Mouse (Mus musculus): ENCODE data around the gene Lrrc8c.
A peak's percentile ranks its signal among the peaks of the same experiment; 100 is the strongest.
"Not testable (repeated sequence)": the region's sequence is repeated elsewhere in the genome, so short reads cannot be mapped to it uniquely, and the experiment has no call there.

The Lrrc8c gene

DNA sequence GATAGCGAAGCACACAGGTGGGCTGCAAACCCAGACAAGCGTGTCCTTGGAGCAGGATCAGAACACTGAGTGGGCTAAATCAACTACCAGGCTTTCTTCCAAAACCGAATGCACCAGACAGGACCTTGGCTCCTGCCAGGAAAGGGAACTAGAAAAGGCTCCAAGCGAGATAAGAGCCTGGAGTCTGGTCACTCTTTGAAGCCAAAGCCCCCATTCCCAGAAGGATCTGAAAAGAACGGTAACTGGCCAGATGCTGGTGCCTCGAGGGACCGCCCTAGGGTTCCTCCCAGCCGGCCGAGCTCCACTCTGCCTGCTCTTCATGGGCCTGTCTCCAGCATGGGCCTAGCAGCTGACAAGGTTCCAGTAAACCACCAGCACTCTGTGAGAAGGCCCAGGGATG is 83.4 kb downstream of the Lrrc8c start:
- DNase-seq (ENCODE audit: low spot score): no peak

DNA sequence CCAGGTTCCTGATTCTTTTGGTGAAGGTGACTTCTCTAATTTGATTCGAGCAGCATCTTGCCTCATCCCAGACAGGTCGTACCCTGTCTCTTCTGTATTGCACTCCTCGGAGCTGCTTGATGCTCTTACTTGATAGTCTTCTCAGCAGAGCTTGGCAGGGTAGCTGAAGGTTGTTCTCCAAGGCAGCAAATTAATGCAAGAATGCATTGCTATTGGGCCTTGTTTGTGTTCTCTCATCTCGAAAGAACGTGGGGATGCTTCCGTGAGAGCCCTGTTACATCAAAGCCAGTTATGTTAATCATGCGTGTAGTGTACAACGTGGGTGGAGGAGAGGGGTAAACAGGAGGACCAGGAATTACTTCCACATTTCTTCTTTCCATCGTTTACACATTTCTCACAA is 86.5 kb downstream of the Lrrc8c start:
- DNase-seq (ENCODE audit: low spot score): no peak

DNA sequence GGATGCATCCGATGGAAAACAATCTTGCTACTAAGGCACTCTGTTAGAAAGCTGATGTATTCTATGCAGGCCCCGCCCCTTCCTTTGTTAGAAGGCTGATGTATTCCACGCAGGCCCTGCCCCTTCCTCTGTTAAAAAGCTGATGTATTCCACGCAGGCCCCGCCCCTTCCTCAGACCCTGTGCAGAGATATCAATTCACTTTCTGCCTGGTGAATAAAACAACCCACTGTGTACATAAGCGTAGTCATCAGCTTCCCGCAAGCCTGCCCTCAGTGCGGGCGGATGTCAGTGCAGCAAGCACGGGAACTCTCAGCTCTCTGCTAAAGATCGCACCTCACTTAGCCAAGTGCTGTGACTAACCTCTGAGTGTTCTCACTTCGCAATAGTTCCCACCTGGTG is 90.5 kb downstream of the Lrrc8c start:
- peak; percentile 61 for DNase-seq (ENCODE audit: low spot score)

DNA sequence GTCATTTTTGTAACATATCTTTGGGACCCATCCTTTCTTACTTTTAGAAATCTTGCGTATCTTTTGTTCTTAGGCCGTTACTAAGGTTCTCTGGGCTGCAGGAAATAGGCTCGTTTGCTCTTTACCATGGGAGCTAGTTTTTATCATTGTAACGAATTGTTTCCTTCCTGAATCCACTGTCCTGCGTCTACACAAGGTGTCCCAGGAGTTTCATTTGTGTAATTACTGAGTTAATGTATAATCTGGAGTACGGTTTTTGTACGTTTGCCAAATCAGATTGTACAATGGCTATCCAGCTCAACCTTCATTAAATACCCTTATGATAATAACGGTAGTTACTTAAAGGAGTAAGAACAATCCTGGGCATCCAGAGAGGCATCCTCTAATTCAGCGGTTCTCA is 93.8 kb downstream of the Lrrc8c start:
- no peak for DNase-seq (ENCODE audit: low spot score)

DNA sequence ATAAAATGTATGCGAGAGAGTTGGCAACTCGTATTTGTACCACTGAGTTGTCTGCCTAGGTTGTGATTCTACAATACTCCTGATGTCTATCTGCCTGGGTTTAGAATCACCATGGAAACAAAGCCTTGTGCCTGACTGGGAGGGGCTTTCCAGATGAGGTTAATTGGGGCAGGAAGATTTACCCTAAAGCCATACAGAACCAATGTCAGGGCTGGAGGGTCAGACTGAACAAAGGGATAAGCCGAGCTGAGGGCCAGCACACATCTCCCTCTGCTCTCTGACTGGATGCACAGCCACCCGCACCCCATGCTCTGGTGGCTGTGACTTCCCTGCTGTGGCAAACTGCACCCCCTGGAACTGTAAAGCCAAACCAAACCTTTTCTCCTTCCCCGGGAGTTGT is 94.8 kb downstream of the Lrrc8c start:
- DNase-seq (ENCODE audit: low spot score): peak; percentile 27

DNA sequence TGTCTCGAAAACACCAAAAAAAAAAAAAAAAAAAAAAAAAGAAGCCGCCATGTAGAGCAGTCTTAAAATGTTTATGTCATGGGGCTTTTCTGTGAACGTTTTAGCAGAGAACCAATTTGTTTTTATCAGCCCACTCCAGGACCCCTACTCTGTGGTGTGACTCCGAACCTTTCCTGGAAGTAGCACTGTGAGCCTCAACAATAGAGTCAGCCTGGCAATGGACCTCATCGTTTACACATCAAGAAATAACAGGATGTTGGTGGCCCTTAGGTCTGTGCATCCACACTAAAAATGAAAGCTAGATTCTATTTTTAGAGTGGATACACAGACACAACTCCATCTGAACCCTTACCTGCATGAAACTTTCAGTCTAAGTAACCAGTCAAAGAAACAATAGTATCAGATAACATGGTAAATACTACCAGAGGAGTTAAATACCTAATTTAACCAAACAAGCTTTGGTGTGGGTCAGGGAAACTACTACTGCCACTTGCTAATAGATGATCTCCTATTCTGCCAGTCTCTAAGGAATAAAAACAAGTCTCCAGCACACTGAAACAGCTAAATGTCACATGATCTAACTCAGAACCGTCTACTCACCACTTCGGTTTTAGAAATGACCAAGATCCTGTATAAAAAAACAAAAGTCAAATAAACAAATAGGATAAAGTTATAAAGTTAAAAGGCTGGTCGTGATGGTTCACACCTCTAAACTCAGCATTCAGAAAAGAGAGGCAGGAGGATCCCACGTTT is 95.7 kb downstream of the Lrrc8c start:
- no peak for DNase-seq (ENCODE audit: low spot score)

DNA sequence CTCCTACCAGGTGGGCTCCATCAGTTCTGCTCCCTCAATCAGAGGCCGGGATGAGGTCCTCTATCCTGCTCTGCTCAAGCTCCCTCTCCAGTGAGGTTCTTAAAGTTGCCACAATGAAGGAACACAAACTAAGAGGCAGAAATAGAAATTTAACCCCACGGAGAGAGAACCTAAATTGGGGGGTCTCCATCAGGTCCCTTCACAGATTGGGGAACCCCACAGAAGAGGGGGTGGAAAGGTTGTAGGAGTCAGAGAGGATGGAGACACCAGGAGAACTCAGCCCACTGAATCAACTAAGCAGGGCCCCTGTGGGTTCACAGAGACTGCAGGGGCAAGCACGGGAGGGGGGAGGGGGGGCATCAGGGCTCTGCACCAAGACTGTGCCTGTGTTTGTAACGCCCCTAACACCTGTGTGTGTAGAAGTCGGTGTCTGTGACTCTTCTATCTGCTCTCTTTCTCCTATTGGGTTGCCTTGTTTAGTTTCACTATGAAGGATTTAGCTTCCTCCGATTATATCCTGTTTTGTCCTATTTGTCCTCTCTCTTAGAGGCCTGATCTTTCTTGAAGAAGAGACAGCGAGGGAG is 96.8 kb downstream of the Lrrc8c start:
- no peak for DNase-seq (ENCODE audit: low spot score)

DNA sequence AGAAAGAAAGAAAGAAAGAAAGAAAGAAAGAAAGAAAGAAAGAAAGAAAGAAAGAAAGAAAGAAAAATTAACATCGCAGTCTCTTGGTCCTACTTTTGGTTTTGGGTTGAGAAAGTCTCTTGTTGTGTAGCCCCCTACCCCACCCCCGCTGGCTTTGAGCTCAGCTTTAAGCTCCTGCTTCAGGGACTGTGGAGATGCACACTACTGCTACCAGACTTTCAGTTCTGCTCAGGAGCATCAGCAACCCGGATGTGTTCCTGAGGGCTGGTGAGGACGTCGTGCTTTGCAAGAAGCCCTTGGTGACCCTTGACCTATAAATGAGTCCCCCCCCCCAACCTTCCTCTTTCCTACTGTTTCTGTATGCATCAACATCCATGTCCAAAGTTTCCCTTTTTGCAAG is 97.3 kb downstream of the Lrrc8c start:
- DNase-seq (ENCODE audit: low spot score): no peak

DNA sequence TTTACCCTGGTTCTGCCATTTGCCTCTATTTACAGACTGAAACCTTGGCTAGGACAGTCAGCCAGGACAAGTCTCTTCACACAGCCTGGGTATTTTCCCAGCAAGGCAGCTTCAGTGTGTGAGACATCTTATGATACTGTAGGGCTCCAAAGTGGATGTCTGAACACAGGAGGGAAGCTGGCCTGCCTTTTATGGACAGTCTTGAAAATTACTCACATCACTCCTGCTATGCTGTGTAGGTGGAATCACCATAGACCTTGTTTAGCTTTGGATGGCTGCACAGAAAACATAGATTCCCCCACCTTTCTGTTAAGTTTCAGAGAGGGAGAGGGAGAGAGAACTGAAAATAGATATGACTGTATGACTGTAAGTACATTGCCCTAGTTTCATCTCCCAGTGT is 99.3 kb downstream of the Lrrc8c start:
- no peak for DNase-seq (ENCODE audit: low spot score)

DNA sequence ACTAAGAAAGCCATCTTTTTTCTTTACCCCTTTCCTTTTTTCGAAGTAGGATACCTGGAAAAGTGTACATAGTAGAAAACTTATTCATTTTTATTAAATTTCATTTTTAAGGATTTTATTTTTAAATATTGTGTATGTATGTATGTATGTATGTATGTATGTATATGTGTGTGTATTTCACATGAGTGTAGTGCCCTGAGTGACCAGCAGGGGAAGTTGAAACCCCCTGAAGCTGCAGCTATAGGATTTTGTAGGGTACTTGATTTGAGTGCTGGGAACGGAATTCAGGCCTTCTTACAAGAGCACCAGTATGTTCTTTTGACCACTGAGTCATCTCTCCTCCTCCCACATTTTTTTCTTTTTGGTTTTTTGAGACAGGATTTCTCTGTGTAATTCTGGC is 100.5 kb downstream of the Lrrc8c start:
- DNase-seq (ENCODE audit: low spot score): no peak

DNA sequence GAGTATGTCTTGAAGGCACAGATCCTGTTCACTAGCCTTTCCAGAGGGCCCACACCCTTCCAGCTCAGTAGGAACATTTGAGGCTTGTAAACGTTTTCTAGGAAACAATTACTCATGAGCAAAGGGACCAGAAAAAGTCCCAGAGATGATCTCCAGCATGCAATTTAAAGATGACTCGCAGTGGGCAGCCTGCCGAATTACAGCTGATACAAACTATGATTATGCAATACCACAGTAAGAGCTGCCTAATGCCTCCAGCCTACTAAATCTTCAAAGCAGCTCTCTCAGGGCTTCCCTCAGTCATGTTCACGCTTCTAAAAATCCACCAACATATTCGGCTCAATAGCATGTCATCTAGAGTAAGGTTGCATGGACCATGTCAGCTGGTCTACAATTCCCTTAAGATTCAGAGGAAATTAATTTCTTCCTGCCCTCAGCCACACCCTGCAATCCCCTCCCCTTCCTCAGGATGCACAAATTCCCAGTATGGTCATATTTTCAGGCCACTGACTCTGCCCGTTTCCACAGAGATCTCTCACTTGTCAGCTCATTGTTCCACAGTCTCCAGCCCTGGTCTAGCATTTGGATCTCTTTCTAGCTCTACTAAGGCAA is 101.4 kb downstream of the Lrrc8c start:
- DNase-seq (ENCODE audit: low spot score): no peak

DNA sequence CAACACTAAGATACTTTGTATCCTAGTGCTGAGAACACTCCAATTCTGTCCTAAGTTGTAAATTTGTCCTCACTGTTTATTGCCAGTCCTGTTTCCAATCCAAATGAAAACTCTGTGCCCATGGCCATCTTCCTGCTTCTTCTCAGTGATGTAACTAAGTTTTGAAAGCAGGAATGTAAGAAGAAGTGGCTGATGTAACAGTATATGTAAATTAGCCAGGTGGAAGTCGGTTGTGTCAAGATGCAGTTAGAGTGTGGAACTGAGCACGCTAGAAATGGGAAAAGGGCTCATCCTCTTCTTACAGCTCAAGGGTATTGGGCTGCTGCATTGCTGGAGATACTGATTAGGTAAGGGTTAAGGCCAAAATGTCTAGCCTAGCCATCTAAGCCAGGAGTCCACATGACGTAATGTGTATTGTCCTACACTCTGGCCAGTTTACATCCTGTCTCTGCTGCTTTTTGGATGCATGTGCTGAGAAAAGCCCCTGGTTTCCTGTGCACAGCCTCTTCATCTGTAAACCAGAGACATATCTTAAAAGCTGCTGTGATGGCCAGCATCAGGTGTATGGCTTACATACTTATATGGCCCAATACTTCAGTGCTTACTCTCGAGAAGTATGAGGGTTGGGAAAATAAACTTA is 104.0 kb downstream of the Lrrc8c start:
- DNase-seq (ENCODE audit: low spot score): no peak

DNA sequence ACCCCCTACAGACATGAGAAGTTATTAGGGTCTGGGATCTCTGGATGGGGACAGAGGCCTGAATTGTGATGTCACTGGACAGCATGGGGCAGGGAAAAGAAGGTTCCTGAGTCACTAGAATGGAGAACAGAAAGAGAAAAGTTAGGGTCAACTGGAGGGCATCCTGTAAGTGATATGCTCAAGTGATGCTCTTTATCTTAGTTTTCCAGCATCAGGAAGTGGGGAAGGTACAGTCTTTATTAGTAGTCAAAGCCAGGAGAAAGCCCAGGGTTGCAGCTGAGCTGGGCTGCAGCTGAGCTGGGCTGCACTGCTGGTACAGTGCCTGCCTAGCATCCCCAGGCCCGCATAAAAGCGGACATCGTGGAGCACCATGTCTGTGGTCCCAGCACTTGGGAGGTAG is 105.1 kb downstream of the Lrrc8c start:
- no peak for DNase-seq (ENCODE audit: low spot score)

DNA sequence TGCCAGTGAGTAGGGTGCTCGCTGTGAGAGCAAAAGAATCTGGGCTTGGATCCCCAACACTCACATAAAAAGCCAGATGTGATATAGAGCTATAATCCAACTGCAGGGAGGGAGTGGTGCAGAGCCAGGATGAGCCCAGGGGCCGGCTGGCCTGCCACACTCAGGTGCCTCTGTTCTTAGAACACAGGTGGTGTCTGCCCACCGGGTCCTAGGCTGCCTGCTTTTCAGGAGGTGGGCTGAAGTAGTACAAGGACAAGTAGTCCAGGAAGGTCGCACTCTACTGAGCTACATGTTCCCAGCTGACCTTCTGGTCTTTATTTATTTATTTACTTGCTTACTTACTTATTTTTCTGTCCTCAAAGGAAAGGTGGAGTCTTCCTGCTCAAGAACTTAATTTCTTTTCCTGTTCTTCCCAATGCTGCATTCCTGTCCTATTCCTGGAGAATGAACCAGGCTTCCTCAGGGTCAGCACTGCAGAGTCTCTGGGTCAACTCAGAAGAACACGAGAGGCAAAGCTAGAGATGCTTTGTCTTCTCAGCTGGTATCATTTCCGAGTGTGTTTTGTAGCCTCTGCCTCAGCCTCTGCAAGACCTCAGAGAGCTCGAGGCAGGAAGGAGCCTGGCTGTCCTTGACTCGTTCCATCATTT is 106.4 kb downstream of the Lrrc8c start:
- DNase-seq (ENCODE audit: low spot score): no peak

DNA sequence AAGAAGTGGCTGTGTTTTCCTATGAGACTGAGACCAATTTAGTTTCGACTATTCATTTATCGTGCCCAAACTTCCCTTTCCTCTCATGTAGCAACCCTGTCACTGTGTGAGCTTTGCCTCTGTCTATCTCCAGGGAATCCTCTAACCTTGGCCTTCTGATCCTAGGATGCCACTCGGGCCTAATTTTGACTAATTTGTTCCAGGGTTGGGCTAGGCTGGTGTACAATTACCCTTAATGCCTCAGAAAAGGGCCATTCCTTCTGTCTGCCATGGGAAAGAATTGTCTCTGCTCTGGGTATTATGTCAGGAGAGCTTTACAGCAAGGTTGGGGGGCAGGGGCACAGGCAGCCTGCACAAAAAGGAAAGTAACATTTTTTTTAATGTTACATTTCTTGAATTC is 107.2 kb downstream of the Lrrc8c start:
- DNase-seq (ENCODE audit: low spot score): peak; percentile 40

DNA sequence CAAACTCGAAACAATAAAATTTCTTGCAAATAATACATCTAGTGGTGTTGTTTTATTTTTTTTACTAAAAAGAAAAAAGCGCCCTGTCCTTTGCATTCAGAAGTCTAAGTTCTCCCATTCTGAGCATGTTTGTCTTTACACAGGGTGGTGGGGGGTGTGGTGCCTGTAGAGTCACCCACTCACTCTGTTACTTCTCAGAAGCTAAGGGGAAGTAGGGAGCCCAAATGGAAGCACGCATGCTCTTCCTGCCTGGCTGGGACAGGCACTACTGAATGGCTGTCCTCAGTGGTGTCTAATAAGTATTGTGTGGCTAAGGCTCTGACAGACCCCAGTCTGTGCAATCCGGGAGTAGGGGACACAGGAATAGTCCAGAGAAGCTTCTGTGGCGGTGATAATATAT is 107.9 kb downstream of the Lrrc8c start:
- no peak for DNase-seq (ENCODE audit: low spot score)

DNA sequence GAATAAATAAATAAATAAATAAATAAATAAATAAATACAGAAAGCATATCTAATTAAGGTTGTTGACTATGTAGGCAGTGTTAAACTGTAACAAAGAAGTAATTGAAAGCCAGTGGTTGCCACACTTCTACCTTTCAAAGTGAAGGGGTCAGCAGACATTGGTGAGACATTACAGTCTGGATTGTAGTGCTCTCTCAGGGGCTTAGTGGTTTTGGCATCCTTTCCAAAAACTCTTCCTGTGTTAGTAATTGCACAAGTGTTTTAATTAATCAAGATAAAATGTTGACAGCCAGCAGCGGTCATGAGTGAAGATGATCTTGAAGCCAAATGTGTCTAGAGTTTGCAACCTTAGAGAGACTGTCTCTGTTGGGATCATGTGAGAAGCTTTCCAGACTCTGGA is 110.8 kb downstream of the Lrrc8c start:
- DNase-seq (ENCODE audit: low spot score): no peak

DNA sequence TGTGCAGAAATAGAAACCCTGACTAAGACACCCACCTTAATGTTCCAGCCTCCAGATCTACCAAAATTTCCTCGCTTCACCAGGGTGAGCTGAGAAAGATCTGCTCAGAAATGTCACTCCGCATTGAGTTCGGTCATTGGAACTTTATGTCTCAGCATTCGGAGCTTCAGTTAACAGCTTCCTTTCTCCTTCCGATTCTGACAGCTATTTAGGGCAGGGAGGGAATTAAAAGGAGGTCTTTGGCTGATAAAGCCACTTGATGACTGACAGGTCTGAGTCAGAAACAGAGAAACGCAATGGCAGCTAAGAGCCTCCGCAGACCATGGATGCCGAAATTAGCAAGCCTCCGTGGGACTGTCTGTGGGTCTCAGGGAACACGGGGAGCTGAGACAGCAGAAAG is 112.9 kb downstream of the Lrrc8c start:
- DNase-seq (ENCODE audit: low spot score): no peak

DNA sequence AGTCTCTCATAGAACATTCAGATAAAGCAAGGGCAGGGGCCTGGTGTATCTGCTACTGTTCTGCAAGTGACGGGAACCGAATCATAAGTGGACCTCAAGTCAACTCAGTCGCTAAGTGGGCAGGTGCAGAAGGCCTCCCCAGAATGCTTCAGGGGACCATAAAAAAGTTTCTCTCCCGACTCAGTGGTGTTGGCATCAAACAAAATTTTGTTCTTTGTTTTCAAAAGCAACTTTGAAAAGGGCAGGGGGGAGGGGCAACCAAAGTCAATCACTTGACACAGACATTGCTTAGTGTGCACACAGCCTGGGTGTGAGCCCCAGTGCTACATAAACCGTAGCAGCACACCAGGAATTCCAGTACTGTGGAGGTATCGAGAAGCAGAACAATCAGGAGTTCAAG is 116.4 kb downstream of the Lrrc8c start:
- DNase-seq (ENCODE audit: low spot score): no peak

DNA sequence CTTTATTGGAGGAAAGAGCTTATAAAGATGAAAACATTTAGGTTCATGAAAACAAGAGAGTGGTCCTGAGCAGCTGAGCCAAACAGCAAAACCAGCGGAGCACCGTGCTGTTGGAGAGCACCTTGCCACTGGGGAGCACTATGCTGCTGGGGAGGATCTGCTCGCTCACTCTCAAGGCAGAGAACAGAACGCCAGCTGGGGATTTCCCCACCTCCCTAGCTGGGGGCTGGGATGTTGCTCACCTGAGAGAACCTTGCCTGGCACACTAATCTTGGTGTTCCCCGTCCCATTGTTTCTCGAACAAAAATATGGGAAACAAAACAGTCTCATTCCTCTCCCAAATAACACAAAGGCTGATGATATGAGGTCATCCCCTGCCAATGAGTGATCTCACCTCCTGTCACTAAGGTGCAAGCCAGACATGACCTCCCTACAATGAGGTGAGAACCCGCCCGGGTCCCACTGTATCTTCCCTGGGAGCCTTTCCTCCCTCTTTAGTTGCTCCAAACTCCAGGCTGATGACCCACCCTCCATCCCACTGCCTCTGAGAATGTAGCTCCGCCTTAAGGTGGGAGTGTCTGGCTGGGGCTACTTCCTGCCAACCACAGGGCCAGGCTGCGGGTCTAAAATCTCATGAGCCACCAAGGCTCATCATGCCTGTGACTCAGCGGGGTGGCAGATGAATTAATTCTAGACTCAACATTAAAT is 117.5 kb downstream of the Lrrc8c start:
- no peak for DNase-seq (ENCODE audit: low spot score)

DNA sequence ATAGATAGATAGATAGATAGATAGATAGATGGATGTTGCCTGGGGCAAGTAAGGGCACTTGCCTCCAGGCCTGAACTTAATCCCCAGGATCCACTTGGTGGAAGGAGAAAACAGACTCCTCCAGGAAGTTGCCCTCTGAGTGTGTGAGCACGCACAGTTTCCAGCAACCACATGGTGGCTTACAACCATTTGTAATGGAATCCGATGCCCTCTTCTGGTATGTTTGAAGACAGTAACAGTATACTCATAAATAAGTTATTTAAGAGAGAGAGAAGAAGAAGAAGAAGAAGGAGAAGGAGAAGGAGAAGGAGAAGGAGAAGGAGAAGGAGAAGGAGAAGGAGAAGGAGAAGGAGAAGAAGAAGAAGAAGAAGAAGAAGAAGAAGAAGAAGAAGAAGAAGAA is 119.1 kb downstream of the Lrrc8c start:
- not testable (repeated sequence) for DNase-seq (ENCODE audit: low spot score)

DNA sequence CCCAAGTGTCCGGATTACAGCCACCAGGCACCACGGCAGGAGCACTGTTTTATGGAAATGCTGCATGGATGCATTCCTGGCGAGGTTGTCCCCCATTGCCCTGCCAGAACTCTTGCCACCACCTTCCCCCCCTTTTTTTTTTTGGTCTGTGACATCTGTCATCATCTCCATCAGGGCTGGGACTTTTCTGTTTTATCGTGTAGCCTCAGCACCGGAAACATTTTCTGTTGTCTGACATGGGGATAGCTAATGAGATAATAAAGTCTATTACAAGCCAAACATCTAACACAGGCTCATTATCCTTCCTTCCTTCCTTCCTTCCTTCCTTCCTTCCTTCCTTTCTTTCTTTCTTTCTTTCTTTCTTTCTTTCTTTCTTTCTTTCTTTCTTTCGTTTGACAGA is 119.7 kb downstream of the Lrrc8c start:
- no peak for DNase-seq (ENCODE audit: low spot score)
